Mouse (Mus musculus) heart, postnatal 25 days (tissue): ENCODE measurements around the gene Chd9. TPM values are rescaled to one million over a fixed set of nuclear protein-coding genes. Genes with fewer than 3 reads are reported as not detected.

ENCODE experiments used
- DNase-seq: peaks from one replicate; pipeline ENCODE4 v3.0.0; 2022; ENCODE audit warnings: low spot score
- intact Hi-C: fragments of 180-260 bp; cut with DNase I; formaldehyde crosslinking; loops from one replicate; pipeline ENCODE4 v1.15.1; 2025
- total RNA-seq, 2 experiments: library from RNA; stranded (reverse); gene quantifications; 2 replicates each; pipeline ENCODE4 v1.2.3; 2021

The Chd9 gene
- total RNA-seq, 2 experiments from 2014 or later = 52.7 to 53.4 TPM

GRCm38 (mm10) chr8:90954802-90955760 lies 126.9 kb downstream of the Chd9 start:
- DNase-seq = peak; percentile 33
- intact Hi-C loops = loop anchor here (2.0 kb wide), 3 partner anchors 46 to 160 kb away; partner anchors contain the start of gene Chd9

- intact Hi-C loops = loop anchor here (2.0 kb wide), 3 partner anchors 47 to 161 kb away; partner anchors contain the start of gene Chd9
- no peak for DNase-seq
These were observed 127.6 kb downstream of the Chd9 start for GRCm38 (mm10) chr8:90955761-90956136.

- intact Hi-C loops = no loop called here
- no peak for DNase-seq
These were observed 128.2 kb downstream of the Chd9 start for GRCm38 (mm10) chr8:90956390-90956789.

DNA sequence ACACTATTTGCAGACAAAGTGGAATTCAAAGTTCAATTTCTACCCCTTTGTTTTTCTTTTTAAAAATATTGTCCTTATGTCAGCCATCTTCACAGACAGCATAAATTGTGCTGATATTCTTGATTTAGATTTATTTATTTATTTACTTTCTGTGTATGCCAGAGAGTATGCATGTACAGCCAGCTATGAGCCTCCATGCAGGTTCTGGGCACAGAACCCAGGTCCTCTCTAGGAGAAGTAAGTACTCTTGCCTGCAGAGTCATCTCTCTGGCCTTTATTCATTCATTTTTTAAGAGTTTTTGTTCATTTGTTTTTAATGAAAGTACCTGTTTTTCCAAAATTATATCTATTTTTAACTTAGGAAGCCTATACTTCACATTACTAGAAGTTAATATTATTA lies 129.6 kb downstream of the Chd9 start:
- intact Hi-C loops = no loop called here
- DNase-seq = no peak

DNA sequence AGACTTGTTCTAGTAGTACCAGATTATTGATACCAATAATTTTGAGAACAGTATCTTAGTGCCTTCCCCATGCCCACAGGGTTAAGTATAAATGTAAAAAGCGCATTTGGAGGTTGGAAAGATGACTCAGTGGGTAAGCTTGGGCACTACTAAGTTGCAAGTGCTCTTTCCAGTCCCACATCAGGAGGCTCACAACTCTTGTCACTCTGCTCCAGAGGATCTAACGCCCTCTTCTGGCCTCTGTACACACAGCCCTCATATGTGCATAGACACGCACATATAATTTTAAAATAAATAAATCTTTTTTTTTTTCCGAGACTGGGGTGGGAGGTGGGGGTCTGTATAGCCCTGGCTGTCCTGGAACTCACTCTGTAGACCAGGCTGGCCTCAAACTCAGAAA lies 131.6 kb downstream of the Chd9 start:
- intact Hi-C loops = no loop called here

DNA sequence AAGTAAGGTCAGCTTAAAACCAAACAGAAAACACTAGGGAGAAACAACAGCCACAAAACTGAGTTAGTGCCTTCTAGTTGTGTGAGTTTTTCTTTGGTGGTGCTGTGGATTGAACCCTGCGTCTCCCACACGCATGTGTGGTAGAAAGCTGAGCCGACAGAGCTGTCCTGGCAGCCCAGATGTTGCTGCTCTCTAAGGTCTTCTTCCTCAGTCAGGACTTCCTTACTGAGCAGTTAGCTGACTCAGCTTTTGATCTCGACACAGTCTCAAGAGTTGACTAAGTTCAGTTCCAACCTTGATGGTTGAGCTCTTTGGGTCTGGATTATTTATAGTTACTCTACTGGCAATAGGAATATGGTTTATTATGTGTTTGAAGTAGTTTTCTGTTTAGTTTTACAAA lies 133.5 kb downstream of the Chd9 start:
- DNase-seq = no peak

More for the DNA sequence above, 131.6 kb downstream of the Chd9 start:
- no peak for DNase-seq

GRCm38 (mm10) chr8:90964044-90964443 lies 135.9 kb downstream of the Chd9 start:
- no peak for DNase-seq
- intact Hi-C loops = no loop called here

More for the DNA sequence above, 133.5 kb downstream of the Chd9 start:
- intact Hi-C loops = no loop called here

- intact Hi-C loops = no loop called here
- DNase-seq = no peak
These were observed 137.5 kb downstream of the Chd9 start for GRCm38 (mm10) chr8:90965467-90966170.

GRCm38 (mm10) chr8:90968307-90968706 lies 140.2 kb downstream of the Chd9 start:
- no peak for DNase-seq
- intact Hi-C loops = no loop called here

GRCm38 (mm10) chr8:90976960-90977371 lies 148.8 kb downstream of the Chd9 start:
- no peak for DNase-seq
- intact Hi-C loops = no loop called here

- no peak for DNase-seq
- intact Hi-C loops = no loop called here
These were observed 150.6 kb downstream of the Chd9 start for GRCm38 (mm10) chr8:90978720-90979119.

DNA sequence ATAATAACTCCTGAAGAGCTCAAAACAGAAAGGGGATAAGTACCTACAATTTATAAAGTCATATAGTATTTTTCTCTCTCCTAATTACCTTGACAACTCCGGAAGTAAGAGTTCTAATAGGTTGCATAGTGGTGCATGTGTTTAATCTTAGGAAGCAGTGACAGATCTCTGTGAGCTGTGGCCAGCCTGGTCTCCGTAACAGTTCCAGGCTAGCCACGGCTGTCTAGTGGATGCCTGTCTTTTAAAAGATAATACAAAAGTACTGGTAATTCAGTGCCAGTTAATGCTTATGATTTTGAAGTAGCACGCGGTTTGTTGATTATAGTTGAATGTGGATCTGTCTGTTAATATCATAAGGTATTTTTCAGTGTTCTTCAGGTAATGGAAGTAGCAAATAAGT lies 151.1 kb downstream of the Chd9 start:
- no peak for DNase-seq
- intact Hi-C loops = no loop called here

DNA sequence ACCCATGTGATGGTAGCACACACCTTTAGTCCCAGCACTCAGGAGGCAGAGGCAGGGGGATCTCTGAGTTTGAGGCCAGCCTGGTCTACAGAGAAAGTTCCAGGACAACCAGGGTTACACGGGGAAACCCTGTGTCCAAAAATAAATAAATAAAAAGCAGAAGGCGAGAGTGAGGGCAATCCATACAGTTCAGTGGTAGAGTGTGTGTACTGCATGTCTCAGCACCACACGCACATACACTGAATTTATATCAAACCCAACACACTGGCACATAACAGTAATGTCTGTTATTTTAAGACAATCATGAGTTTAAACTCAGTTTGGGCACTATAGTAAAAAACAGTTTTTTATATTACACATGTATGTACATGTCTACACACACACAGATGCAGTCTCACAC lies 153.9 kb downstream of the Chd9 start:
- intact Hi-C loops = loop anchor here (5.0 kb wide), 1 partner anchor 35 kb away; no protein-coding TSS in a partner anchor
- no peak for DNase-seq

DNA sequence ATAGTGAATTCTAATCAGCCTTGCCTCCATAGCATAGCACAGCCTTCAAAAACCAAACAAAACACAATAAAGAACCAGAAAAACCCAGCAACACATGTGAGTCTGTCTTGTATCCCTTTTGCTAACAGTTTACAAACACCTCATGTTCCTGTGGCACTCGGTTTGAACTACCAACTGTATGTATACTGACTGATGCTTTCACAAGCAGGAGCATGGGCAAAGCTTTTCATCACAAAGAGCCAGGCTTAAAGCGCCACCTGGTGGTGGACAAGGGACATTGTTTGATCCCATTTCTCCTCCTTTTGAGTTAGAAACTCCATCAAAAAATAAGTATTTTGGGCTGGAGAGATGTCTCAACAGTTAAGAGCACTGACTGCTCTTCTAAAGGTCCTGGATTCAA lies 191.6 kb downstream of the Chd9 start:
- intact Hi-C loops = loop anchor here (2.0 to 5.0 kb wide), 4 partner anchors 37 to 225 kb away; partner anchors contain the start of gene Chd9

GRCm38 (mm10) chr8:91034417-91034816 lies 206.3 kb downstream of the Chd9 start:
- intact Hi-C loops = no loop called here
- DNase-seq = no peak

More for the DNA sequence above, 191.6 kb downstream of the Chd9 start:
- peak; percentile 5 for DNase-seq

DNA sequence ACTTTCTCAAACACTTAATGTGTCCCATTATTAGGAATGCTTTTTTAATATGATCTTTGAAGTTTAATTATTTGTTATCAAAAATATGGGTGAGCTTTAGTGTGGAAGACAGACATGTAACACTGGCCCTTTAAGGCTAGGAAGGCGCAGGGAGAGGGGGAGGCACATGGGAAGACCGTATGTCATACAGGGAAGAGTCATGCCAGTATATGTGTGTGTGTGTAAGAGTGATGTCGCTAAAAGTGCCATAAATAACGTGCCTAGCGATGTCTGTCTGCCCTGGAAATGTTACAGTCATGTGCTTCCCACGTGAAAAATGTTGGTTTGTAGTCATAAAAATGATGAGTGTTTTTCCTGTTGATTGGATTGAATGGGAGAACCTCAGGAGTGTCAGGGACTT lies 208.8 kb downstream of the Chd9 start:
- DNase-seq = no peak
- intact Hi-C loops = no loop called here

GRCm38 (mm10) chr8:91038637-91039036 lies 210.5 kb downstream of the Chd9 start:
- intact Hi-C loops = no loop called here
- DNase-seq = no peak

DNA sequence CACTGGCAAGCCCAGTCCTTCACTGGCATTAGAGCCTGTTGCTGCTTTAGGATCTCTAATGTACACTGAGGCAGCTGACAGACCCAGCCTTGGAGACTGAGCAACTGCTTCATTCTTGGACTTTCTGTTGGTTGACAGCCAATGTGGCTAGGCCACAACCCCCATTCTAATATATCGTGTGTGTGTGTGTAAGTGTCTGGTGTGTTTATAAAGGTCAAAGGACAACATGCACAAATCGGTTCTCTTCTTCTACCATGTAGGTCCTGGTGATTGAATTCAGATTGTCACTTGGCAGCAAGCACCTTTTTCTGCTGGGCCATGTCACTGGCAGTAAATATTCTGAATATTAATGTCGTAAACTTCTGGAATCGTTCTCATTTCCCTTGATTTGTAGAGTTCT lies 218.2 kb downstream of the Chd9 start:
- no peak for DNase-seq
- intact Hi-C loops = no loop called here

- intact Hi-C loops = no loop called here
- DNase-seq = peak; percentile 28
These were observed 222.9 kb downstream of the Chd9 start for GRCm38 (mm10) chr8:91051037-91051436.

- intact Hi-C loops = no loop called here
- no peak for DNase-seq
These were observed 226.3 kb downstream of the Chd9 start for GRCm38 (mm10) chr8:91054418-91054817.

- intact Hi-C loops = no loop called here
- no peak for DNase-seq
These were observed 228.7 kb downstream of the Chd9 start for GRCm38 (mm10) chr8:91056848-91057247.
